Mouse (Mus musculus) kidney, adult 11 months (tissue): Measurements from ENCODE around the gene Blzf1.
A peak's percentile ranks its signal among the peaks of the same experiment; 100 is the strongest.

Experiments
- DNase-seq: peaks from one replicate; pipeline ENCODE4 v3.0.0; 2022

The Blzf1 gene

GRCm38 (mm10) chr1:164292040-164292439 lies 15.2 kb downstream of the Blzf1 start:
- no peak for DNase-seq

GRCm38 (mm10) chr1:164287406-164287805 lies 19.9 kb downstream of the Blzf1 start:
- DNase-seq: no peak

DNA sequence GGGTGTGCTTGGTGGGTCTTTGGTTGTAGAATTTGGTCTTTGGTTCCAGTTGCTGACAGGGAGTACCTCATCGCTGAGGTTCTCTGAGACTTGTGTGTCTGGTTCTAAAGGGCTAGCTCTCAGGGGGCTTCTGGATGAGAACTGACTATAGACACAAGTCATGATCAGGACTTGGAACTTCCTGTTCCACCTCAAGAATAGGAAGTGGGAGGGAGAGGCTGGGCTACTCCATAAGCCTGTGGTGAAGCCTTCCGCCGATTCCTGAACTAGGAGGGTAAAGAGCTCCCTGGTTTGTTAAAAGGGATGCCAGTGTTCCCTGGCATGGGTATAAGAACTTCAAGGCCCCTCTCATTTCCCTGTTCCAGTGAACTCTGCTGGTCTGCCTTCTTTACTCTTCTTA lies 23.3 kb downstream of the Blzf1 start:
- no peak for DNase-seq

DNA sequence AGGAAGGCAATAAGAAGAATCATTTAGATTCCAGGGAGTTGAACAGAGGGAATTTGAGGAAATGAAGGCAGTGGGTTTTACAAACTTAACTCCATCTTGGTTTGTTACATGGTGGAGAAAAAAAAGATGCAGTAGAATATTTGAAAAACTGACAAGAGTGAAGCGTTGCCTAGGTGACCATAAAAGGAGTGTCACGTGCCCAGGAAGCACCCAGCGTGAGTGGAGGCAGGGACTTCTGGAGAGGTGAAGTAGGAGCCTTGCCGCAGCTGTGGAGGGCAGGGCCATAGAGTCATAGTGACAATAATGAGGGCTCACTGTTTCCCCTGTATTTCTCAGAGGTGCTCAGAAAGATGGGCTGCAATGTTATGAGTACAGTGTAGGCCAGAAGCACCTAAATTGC lies 28.0 kb downstream of the Blzf1 start:
- DNase-seq: no peak

DNA sequence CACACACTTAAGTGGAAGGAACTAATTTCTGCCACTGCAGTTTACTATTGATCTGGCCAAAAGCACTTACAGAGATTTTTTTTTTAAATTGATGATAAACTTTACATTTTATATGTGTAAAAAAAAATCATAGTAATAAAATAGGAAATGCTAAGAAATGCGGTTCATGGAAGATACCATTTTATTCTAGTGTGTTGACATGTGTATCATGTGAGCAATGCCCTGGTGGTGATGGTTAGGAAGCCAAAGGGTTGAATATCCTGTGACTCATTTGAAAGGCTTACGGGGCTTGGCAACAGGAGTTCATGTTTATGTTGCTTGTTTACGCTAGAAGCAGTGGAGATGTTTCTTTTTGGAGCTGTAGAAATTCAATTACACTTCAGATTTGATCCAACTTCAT lies 30.7 kb downstream of the Blzf1 start:
- DNase-seq: no peak

- DNase-seq: peak; percentile 95
Measured at GRCm38 (mm10) chr1:164275455-164275954, 31.8 kb downstream of the Blzf1 start, which contains the start of gene Ccdc181. Gene Ccdc181 (plus strand): TSS chr1:164275585.

- DNase-seq: no peak
Measured at GRCm38 (mm10) chr1:164273659-164274058, 33.6 kb downstream of the Blzf1 start.

GRCm38 (mm10) chr1:164270941-164271340 lies 36.3 kb downstream of the Blzf1 start:
- DNase-seq: no peak

DNA sequence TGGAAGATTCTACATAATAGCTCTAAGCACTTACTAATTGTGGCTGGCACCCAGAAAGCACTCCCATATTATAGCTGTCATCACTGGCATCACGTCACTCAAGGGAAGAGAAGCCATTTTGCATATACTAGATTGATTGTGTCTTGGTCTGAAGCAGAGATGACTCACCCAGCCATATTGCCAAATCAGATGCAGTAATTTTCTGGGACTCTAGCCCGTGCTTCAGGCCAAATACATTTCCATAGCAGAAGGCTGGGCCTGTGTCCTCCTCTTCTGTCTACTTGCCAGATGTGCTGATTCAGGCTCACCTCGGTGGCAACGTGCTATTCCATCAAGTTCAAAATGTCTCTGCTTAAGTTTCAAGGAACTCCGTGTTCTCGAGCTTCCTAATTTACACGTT lies 45.7 kb downstream of the Blzf1 start:
- no peak for DNase-seq

- DNase-seq: no peak
Measured at GRCm38 (mm10) chr1:164260171-164261028, 46.9 kb downstream of the Blzf1 start.

DNA sequence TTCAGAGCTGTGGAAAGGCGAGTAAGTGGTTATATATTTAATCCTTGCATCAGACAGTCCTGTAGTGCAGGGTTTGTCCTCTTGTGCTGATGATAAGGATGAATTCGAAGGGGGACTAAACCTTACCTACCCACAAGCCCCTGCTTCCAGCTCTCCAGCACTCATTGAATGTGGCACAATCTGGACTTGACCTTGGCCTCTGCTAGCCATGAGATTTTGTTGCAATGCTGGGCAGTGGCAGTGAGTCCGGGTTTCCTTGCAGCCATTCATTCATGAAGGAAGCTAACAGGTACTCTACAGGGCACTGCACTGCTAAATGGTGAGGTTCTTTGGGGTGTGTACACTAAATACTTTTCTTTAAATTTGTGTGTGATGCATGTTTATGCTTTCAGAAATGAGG lies 52.5 kb downstream of the Blzf1 start:
- DNase-seq: no peak

GRCm38 (mm10) chr1:164252551-164252950 lies 54.7 kb downstream of the Blzf1 start:
- no peak for DNase-seq

DNA sequence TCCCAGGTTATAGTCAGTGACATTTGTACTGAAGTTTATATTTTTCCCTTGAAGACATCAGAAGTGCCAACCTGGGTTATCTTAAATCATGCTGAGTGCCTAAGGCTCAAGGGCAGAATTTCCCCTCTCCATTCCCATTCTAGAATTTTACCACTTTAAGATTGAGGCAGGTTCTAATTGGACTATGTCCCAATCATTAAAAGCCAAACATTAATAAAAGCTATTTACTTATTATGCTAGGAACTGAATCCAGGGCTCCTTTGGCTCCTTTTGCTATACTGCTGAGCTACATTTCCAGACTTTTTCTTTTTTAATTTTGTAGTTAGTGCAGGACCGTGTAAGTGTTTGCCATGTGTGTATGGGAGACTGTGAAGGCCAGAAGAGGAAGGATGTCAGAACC lies 55.9 kb downstream of the Blzf1 start:
- DNase-seq: no peak

DNA sequence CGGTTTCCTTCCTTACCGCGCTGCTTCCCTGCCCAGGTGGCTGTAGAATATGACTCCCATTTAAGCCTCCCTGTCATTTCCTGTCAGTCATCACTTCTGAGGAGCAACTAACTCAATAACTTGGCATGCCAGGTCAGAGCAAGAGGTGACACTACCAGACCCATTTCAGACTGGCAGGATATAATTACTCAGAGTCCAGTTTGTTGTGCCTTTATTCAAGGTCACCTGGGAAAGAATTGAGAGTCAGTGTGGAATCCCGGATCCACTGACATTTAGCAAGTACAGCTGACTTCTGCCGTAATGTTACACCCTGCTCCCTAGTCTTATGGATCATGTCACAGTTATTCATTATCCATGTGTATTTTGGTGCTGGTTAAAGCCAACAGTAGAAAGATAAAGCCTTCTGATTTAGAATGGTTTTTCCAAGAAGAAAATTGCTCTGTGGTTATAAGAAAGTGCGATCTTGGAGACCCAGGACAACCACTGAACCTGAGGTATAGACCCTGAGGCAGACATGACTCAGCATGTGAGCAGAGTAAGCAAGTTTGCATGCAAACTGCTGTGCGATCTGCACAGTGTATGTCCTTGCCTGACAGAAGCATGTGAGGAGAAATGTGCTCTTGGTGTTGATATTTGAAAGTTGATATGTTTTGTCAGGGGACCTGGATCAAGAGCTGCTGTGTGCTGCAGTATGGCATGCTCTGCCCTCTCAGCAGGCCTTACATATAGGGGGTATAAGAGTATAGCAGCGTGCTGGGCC lies 56.7 kb downstream of the Blzf1 start:
- DNase-seq: peak; percentile 15

- peak; percentile 50 for DNase-seq
Measured at GRCm38 (mm10) chr1:164249332-164249711, 58.0 kb downstream of the Blzf1 start.

DNA sequence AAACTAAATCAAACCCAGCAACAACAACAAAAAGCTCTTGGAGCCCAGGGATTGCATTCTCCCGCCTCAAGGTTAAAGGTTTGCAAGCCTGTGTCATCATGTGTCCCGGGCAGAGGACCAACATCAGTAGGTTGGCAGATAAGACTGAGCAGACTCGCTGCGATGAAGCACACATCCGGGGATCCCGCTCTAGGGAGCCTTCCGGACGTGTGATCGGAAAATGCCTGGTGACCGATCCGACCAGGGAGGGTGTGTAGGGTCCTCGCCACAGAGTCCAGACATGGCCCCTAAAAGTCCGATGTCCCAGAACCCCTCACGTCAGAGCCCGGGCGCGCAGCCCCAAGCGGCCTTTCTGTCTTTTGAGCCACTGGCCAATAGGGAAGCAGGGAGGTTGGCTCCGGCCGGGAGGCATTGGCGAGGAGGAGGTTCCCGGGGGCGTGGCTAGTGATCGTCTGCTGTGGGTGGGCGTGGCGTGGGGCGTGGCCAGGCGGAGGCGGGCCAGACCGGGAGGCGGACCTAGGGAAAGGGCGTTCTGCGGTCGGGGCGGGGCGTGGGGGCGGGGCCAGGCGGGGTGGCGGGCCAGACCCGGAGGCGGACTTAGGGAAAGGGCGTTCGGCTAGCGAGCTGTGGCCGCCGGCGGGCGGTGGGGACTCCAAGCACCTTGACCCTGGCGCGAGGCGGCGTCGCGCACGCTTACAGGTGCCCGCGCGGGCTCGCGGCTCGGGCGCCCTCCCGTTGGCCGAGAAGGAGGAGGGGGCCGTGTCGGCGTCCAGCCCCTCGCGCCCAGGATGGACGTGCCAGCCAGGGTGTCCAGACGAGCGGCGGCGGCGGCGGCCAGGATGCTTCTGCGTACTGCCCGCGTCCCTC lies 58.6 kb downstream of the Blzf1 start, which contains the start of gene Slc19a2:
Slc19a2 (plus strand) TSS at position 582 of the 867 bp plus-strand sequence.
- peak; percentile 96 for DNase-seq

DNA sequence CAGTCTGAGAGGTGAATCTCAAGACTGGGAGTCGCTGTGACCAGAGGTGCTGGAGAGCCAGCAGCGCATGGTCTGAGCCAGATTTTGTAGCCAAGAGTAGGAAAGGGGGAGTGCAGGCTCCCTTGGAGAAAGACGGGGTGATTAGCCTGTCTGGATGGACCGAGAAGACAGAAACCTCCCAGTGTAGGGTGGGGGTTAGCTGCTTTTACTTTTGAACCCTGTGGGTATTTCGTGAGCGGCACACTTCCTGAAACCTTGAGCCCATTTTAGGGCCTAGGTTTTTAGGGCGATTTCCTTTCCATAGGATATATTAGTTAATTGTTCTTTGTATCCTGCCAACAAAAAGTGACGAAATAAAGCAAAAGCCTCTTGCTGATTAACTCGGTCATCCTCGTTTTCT lies 59.3 kb downstream of the Blzf1 start:
- DNase-seq: peak; percentile 16

DNA sequence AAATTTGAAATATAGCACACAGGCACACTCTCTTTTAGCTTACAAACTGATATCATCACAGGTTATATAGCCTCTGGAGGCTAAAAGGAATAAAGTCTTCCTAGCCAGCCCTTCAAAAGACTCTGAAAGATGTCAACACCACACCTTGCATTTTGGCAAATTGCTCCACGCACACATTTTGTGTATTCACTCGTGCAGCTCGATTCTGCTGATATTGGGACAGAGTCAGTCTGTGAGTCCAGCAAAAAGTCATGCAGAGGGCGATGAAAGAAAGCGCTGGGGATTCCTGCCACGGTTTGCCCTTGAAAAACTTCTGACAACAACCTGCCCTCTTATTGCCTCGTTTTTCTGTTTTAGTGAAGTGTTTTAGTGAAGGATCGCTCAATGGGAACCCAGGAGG lies 59.8 kb downstream of the Blzf1 start:
- DNase-seq: no peak

- DNase-seq: no peak
Measured at GRCm38 (mm10) chr1:164242809-164243208, 64.5 kb downstream of the Blzf1 start.

DNA sequence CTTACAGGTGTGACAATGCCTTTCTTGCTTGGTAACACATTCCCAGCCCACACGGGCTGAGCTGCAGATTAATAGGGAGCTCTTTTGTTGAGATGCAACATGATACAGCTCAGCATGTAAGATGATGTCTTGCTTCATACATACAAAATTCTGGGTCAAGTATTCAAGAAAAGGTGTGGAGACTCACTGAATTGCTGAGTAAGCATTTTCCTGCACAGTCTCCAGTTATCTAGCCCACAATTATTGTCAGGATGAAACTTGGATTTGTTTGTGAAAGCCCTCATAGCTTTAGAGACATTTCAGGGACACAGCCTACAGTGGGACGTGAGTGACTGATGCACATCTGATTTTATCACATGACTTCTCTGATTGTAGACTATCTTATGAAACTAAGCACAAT lies 65.8 kb downstream of the Blzf1 start:
- no peak for DNase-seq
